Mouse (Mus musculus) MEL (cell line): ENCODE results near the gene Trim2. TPM values are rescaled to one million over a fixed set of nuclear protein-coding genes. Genes with fewer than 3 reads are reported as not detected.
A peak's percentile ranks its signal among the peaks of the same experiment; 100 is the strongest.

Source experiments
- DNase-seq: peaks from one replicate; pipeline ENCODE4 v3.0.0; 2011; ENCODE audit warnings: low read depth, low spot score
- H3K27ac ChIP-seq: 2 replicates; pipeline ENCODE4 v1.5.1; 2012; ENCODE audit warnings: low read depth, mild to moderate bottlenecking, control low read depth, low read length, moderate library complexity; ENCODE audit not compliant: control insufficient read depth
- H3K27me3 ChIP-seq, 2 experiments: fragments of 150-350 bp in 1 of 2; sonication (generic) in 1 of 2; 2 replicates each; pipeline ENCODE4 v1.6.1; 2012; ENCODE audit warnings: low read length in 2 of 2, mild to moderate bottlenecking in 2 of 2, improper control_type of control experiment in 1 of 2, moderate library complexity in 1 of 2; ENCODE audit not compliant: insufficient read depth in 2 of 2, control insufficient read depth in 1 of 2
- H3K36me3 ChIP-seq, 2 experiments: 2 replicates each; pipeline ENCODE4 v1.6.1; 2012 to 2014; ENCODE audit warnings: low read length in 2 of 2, improper control_type of control experiment in 1 of 2, inconsistent platforms in 1 of 2, mild to moderate bottlenecking in 1 of 2; ENCODE audit not compliant: insufficient read depth in 2 of 2, control insufficient read depth in 1 of 2
- H3K4me1 ChIP-seq, 2 experiments: fragments of 150-350 bp in 1 of 2; sonication (generic) in 1 of 2; 2 replicates each; pipeline ENCODE4 v1.6.1; 2012; ENCODE audit warnings: low read length in 2 of 2, improper control_type of control experiment in 1 of 2, mild to moderate bottlenecking in 1 of 2; ENCODE audit not compliant: insufficient read depth in 2 of 2, control insufficient read depth in 1 of 2
- H3K4me3 ChIP-seq, 2 experiments: fragments of 150-350 bp in 1 of 2; sonication (generic) in 1 of 2; 2 replicates each; pipeline ENCODE4 v1.5.1; 2012; ENCODE audit warnings: low read depth in 2 of 2, low read length in 2 of 2, mild to moderate bottlenecking in 2 of 2, moderate library complexity in 2 of 2, control low read depth in 1 of 2, improper control_type of control experiment in 1 of 2; ENCODE audit not compliant: control insufficient read depth in 1 of 2, insufficient read depth in 1 of 2
- H3K79me2 ChIP-seq: 2 replicates; pipeline ENCODE4 v1.6.1; 2012; ENCODE audit warnings: mild to moderate bottlenecking, low read length, moderate library complexity; ENCODE audit not compliant: control insufficient read depth, poor library complexity, insufficient read depth
- H3K9ac ChIP-seq: 2 replicates; pipeline ENCODE4 v1.6.1; 2012; ENCODE audit warnings: low read depth, mild to moderate bottlenecking, control low read depth, low read length, moderate library complexity; ENCODE audit not compliant: control insufficient read depth, poor library complexity, severe bottlenecking
- H3K9me3 ChIP-seq: fragments of 150-350 bp; sonication (generic); replicated peaks from 2 replicates; pipeline ENCODE4 v1.6.1; 2012; ENCODE audit warnings: mild to moderate bottlenecking, low read length, improper control_type of control experiment, moderate library complexity; ENCODE audit not compliant: insufficient read depth
- BHLHE40 ChIP-seq: IDR thresholded peaks from 2 replicates; pipeline ENCODE4 v1.6.1; 2012; ENCODE audit warnings: low read depth, mild to moderate bottlenecking, inconsistent platforms, low read length, improper control_type of control experiment, borderline replicate concordance
- CTCF ChIP-seq, 3 experiments: IDR thresholded peaks in 2 of 3; conservative IDR thresholded peaks in 1 of 3; 2 replicates each; pipeline ENCODE4 v1.5.1; 2011 to 2012; ENCODE audit warnings: low read length in 3 of 3, low read depth in 2 of 3, mild to moderate bottlenecking in 2 of 3, improper control_type of control experiment in 1 of 3, inconsistent platforms in 1 of 3, mixed read lengths in 1 of 3, moderate library complexity in 1 of 3; ENCODE audit not compliant: control insufficient read depth in 1 of 3, insufficient read depth in 1 of 3, poor library complexity in 1 of 3, severe bottlenecking in 1 of 3
- GABPA ChIP-seq: IDR thresholded peaks from 2 replicates; pipeline ENCODE4 v1.6.1; 2012; ENCODE audit warnings: low read depth, mild to moderate bottlenecking, inconsistent platforms, low read length, improper control_type of control experiment, moderate library complexity
- JUND ChIP-seq: IDR thresholded peaks from 2 replicates; pipeline ENCODE4 v1.6.1; 2011; ENCODE audit warnings: low read depth, mild to moderate bottlenecking, improper control_type of control experiment, low read length
- MAFK ChIP-seq: IDR thresholded peaks from 2 replicates; pipeline ENCODE4 v1.6.1; 2011; ENCODE audit warnings: low read depth, mild to moderate bottlenecking, low read length, improper control_type of control experiment, borderline replicate concordance
- MXI1 ChIP-seq: IDR thresholded peaks from 2 replicates; pipeline ENCODE4 v1.6.1; 2011; ENCODE audit warnings: mild to moderate bottlenecking, low read depth, low read length, improper control_type of control experiment
- NELFE ChIP-seq: IDR thresholded peaks from 2 replicates; pipeline ENCODE4 v1.6.1; 2011; ENCODE audit warnings: low read depth, low read length, improper control_type of control experiment
- POLR2A ChIP-seq, 2 experiments: IDR thresholded peaks; 2 replicates each; pipeline ENCODE4 v1.6.1; 2011 to 2012; ENCODE audit warnings: low read length in 2 of 2, mild to moderate bottlenecking in 2 of 2, control low read depth in 1 of 2, improper control_type of control experiment in 1 of 2, low read depth in 1 of 2, moderate library complexity in 1 of 2; ENCODE audit not compliant: control insufficient read depth in 1 of 2, insufficient read depth in 1 of 2, poor library complexity in 1 of 2
- POLR2AphosphoS2 ChIP-seq: IDR thresholded peaks from 2 replicates; pipeline ENCODE4 v1.6.1; 2011; ENCODE audit warnings: low read length, improper control_type of control experiment
- RAD21 ChIP-seq: IDR thresholded peaks from 2 replicates; pipeline ENCODE4 v1.6.1; 2011; ENCODE audit warnings: mild to moderate bottlenecking, low read depth, low read length, improper control_type of control experiment
- SMC3 ChIP-seq: IDR thresholded peaks from 2 replicates; pipeline ENCODE4 v1.6.1; 2011; ENCODE audit warnings: low read depth, low read length, improper control_type of control experiment
- TAL1 ChIP-seq: IDR thresholded peaks from 2 replicates; pipeline ENCODE4 v1.6.1; 2012; ENCODE audit warnings: mild to moderate bottlenecking, inconsistent platforms, low read length, moderate library complexity, mixed read lengths
- TCF12 ChIP-seq: IDR thresholded peaks from 2 replicates; pipeline ENCODE4 v1.6.1; 2014; ENCODE audit warnings: low read depth, mild to moderate bottlenecking, inconsistent platforms, low read length, improper control_type of control experiment, moderate library complexity
- USF2 ChIP-seq, 2 experiments: IDR thresholded peaks; 2 replicates each; pipeline ENCODE4 v1.6.1; 2011 to 2012; ENCODE audit warnings: improper control_type of control experiment in 2 of 2, low read length in 2 of 2, borderline replicate concordance in 1 of 2, inconsistent platforms in 1 of 2, low read depth in 1 of 2, mild to moderate bottlenecking in 1 of 2; ENCODE audit not compliant: insufficient read depth in 1 of 2
- ZC3H11A ChIP-seq: IDR thresholded peaks from 2 replicates; pipeline ENCODE4 v1.6.1; 2012; ENCODE audit warnings: low read depth, mild to moderate bottlenecking, inconsistent platforms, low read length, improper control_type of control experiment
- ZMIZ1 ChIP-seq: IDR thresholded peaks from 2 replicates; pipeline ENCODE4 v1.6.1; 2012; ENCODE audit warnings: low read depth, mild to moderate bottlenecking, inconsistent platforms, low read length, improper control_type of control experiment, moderate library complexity
- ZNF384 ChIP-seq: IDR thresholded peaks from 2 replicates; pipeline ENCODE4 v1.6.1; 2012; ENCODE audit warnings: low read depth, mild to moderate bottlenecking, inconsistent platforms, low read length, improper control_type of control experiment
- polyA plus RNA-seq, 2 experiments: library from polyadenylated mRNA; stranded (reverse) in 1 of 2; unstranded in 1 of 2; fragments of >175 nt in 1 of 2; fragments of >200 nt in 1 of 2; gene quantifications; 2 replicates each; pipeline versions ENCODE4 v1.2.1 to v1.2.4; 2012; ENCODE audit warnings: low replicate concordance in 2 of 2, low read depth in 1 of 2; ENCODE audit not compliant: insufficient read length in 2 of 2, insufficient read depth in 1 of 2, missing spikeins in 1 of 2
- total RNA-seq: library from RNA; depleted of rRNA; stranded (reverse); fragments of 300-350 nt; gene quantifications from 2 replicates; pipeline ENCODE4 v1.2.3, GENCODE M21; 2012; rRNA removed

The Trim2 gene
- total RNA-seq, result 1.7 and 2.8 TPM in 2 replicates
- polyA plus RNA-seq, result 1 to 10 TPM in 1 of 2 experiments, not detected in 1; 4.4 TPM

GRCm38 (mm10) chr3:84306777-84307176 is at the start of gene Trim2:
Trim2 (minus strand) TSS chr3:84306877.
- DNase-seq, result no peak
- Histone ChIP-seq H3K9ac (no peak within 1 kb of the TSS), H3K4me1 (no peaks in the 10 kb centered on the region), H3K27me3 (no peaks in the 10 kb centered on the region), H3K27ac (no peak within 1 kb of the TSS)
- TF ChIP-seq GABPA, result no peak
- no peak for TF ChIP-seq ZNF384
- TF ChIP-seq MAFK, result no peak
- no peak for TF ChIP-seq NELFE
- TF ChIP-seq POLR2A (IDR thresholded peaks at IDR 0.05; ENCODE audit: control insufficient read depth in 1 of 2, insufficient read depth in 1 of 2, low read depth in 1 of 2, low read length in 2 of 2, poor library complexity in 1 of 2), result no peak
- no peak for TF ChIP-seq ZMIZ1
- no peak for TF ChIP-seq SMC3
- TF ChIP-seq, all 39 proteins: peak for 0
- Histone ChIP-seq H3K9me3 (no peaks in the 10 kb centered on the region), H3K4me3 (no peak within 1 kb of the TSS), H3K36me3 (no peaks in the 10 kb centered on the region), H3K79me2 (no peaks in the 10 kb centered on the region)

GRCm38 (mm10) chr3:84355930-84356689 is 49.4 kb upstream of the Trim2 start:
- H3K27ac ChIP-seq, result no peak overlapping the region
- peak overlapping the region; percentile 1 to 14; a peak in 2 of 4 replicates for H3K4me3 ChIP-seq
- no peak overlapping the region; the same call in 1 of the 2 replicates for H3K9ac ChIP-seq
- H3K79me2 ChIP-seq, result no peaks in the 10 kb centered on the region
- peaks cover 0 to 5% of the 10 kb centered on the region in 2 experiments; a peak in 1 of 4 replicates for H3K36me3 ChIP-seq
- TF ChIP-seq SMC3, result peak; percentile 60
- TF ChIP-seq USF2 (IDR thresholded peaks at IDR 0.05; ENCODE audit: borderline replicate concordance in 1 of 2, insufficient read depth in 1 of 2, low read depth in 1 of 2, low read length in 2 of 2), result no peak
- no peak for TF ChIP-seq BHLHE40
- no peak for TF ChIP-seq TAL1
- no peak for TF ChIP-seq MAFK
- TF ChIP-seq ZC3H11A, result peak; percentile 43
- TF ChIP-seq JUND, result peak; percentile 82; the same call in 1 of the 2 replicates
- TF ChIP-seq POLR2AphosphoS2, result no peak
- peak; percentile 49 for TF ChIP-seq RAD21
- no peak for TF ChIP-seq MXI1
- TF ChIP-seq CTCF (IDR thresholded peaks at IDR 0.05 in 2 of 3, conservative IDR thresholded peaks at IDR 0.05 in 1 of 3; ENCODE audit: control insufficient read depth in 1 of 3, insufficient read depth in 1 of 3, low read depth in 2 of 3, low read length in 3 of 3, poor library complexity in 1 of 3, severe bottlenecking in 1 of 3), result peak in 2 of 3 experiments; percentile 46; a peak in 4 of 6 replicates
- TF ChIP-seq TCF12, result 0 out of 2 replicates have a peak, but pooled peaks have one; percentile 16
- H3K27me3 ChIP-seq, result no peaks in the 10 kb centered on the region
- H3K4me1 ChIP-seq, result peaks cover 3% of the 10 kb centered on the region in 2 experiments; a peak in 3 of 4 replicates
- peak; percentile 85 for DNase-seq
- H3K9me3 ChIP-seq, result no peaks in the 10 kb centered on the region
